Mouse (Mus musculus): Measurements from ENCODE around the gene Defb36.

The Defb36 gene

GRCm38 (mm10) chr2:152604057-152604456 lies at the start of gene Defb36:
Defb36 (plus strand) TSS chr2:152604327.
- no peak for DNase-seq (ENCODE audit: low read depth, low spot score)

- no peak for DNase-seq (ENCODE audit: low read depth, low spot score)
Measured at GRCm38 (mm10) chr2:152556655-152557054, 47.5 kb upstream of the Defb36 start.

DNA sequence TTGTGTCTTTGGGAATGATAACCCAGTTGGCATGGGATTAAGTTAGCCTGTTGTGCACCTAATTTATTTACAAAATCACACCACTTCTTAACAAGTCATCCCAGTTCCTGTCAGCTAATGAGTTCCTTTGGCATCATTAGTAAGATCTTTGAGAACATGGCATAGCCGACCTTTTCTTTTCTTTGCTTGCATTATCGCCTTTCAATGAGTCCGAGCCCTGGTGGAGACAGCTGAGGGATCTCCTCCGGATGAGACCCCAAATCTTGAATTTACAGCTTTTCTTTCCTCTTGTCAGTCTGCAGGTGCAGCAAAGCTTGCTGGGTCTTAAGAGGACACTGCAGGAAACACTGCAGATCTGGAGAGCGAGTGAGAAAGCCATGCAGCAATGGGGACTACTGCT lies 35.1 kb upstream of the Defb36 start, which contains the start of gene Gm17416:
Gene Gm17416, plus strand, starts transcription at position 301 of the 400 bp plus-strand sequence.
- no peak for DNase-seq (ENCODE audit: low read depth, low spot score)

GRCm38 (mm10) chr2:152569881-152570280 lies 34.2 kb upstream of the Defb36 start:
- DNase-seq (ENCODE audit: low read depth, low spot score), result no peak

- no peak for DNase-seq (ENCODE audit: low read depth, low spot score)
Measured at GRCm38 (mm10) chr2:152570313-152570712, 33.8 kb upstream of the Defb36 start.

GRCm38 (mm10) chr2:152572114-152572794 lies 31.9 kb upstream of the Defb36 start, which contains the start of gene Defb21:
Defb21 (plus strand) TSS chr2:152572744.
- no peak for DNase-seq (ENCODE audit: low read depth, low spot score)

DNA sequence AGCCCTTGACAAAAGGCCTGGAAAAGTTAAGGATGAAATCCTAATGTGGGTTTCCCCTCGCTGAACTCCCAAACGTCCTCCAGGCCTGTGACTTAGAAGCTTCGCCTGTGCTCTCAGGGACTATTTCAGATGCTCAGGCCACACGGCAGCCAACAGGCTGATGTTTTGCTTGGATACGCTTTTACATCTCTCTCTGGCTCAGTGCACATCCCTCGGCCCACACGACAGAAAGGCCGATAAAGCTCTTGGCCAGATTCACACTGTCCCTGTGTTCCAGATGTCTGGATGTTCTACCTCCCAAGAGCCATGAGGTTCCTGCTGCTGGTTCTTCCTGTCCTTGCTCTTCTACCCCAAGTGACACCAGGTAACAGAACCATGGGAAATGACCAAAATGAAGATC lies 30.6 kb upstream of the Defb36 start:
- no peak for DNase-seq (ENCODE audit: low read depth, low spot score)

DNA sequence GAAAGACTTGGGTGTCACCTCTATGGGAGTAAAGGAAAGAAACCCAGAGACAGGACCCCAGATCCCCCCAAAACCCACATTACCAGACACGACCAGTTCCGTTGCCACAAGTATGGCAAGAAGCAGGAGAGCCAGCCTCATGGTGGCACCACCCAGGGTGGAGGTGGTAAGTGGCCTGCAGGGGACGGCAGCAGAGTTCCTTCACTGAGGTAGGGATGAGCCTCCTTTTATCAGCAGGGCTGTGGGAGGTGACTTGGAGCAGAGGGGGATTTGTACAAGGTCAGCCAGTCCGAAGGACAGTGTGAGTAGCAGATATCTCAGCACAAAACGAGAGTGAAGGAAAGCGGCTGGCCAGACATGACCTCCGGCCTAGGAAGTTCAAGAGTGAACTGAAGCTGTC lies 24.0 kb upstream of the Defb36 start, which contains the start of gene Defb19:
Gene Defb19, minus strand, starts transcription at position 206 of the 400 bp plus-strand sequence.
- DNase-seq (ENCODE audit: low read depth, low spot score), result no peak

DNA sequence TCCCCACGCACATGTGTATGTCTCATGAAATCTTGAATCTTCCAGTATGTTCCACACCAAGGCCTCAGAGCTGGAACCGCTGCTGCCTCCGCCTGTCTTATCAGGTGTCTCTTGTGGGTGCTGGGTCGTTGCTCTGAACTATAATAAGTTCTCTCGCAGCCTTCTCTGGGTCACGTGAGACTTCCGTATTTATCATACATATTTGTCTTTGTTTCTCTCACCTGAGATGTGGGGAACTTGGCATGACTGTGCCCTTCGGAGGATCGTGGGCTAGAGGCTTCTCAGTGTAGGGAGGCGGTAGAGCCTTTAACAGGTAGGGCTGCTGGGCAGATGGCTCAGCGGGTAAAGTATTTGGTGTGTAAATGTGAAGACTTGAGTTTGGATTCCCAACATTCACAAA lies 23.5 kb upstream of the Defb36 start:
- no peak for DNase-seq (ENCODE audit: low read depth, low spot score)

- DNase-seq (ENCODE audit: low read depth, low spot score), result no peak
Measured at GRCm38 (mm10) chr2:152586926-152587560, 17.1 kb upstream of the Defb36 start.

DNA sequence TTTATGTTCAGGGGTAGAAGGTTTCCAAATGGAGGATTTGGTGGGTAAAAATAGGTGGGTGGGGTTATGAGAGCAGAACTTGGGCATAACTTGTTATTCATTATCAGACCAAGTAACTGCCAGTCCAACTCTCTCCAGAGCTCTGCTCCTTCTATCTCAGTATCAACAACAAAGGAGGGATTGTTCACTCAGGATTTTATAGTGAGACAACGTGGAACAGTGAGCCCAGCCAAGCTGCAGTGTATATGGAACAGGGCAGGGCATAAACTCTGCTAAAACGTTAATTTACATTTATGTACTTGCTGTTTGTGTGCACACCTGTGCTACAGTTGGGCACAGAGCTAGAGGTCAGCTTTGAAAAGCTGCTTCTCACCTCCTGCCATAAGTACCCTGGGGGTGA lies 15.7 kb upstream of the Defb36 start:
- no peak for DNase-seq (ENCODE audit: low read depth, low spot score)

- DNase-seq (ENCODE audit: low read depth, low spot score), result no peak
Measured at GRCm38 (mm10) chr2:152589021-152589420, 15.1 kb upstream of the Defb36 start.

- DNase-seq (ENCODE audit: low read depth, low spot score), result no peak
Measured at GRCm38 (mm10) chr2:152599299-152599698, 4.8 kb upstream of the Defb36 start, which contains the start of gene Defb45. Defb45 (minus strand) TSS chr2:152599399.

DNA sequence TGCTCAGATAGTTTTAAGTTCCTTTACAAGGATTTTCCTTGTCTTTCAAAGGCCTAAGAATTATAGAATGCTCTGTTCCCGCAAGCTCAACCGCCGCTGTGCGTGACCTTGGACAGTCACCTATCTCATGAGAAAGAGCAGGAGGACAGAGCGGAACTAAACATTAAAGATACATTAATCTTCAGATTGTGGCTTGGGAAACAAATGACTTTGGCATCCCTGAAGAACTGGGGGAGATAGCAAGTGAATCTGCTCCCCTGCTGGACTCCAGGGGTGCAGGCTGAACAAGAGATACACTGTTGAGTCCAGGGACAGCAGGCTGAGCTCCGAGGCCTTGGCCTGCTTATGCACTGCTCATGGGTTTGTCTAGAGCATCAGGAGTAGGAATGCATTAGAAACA lies 4.1 kb upstream of the Defb36 start:
- DNase-seq (ENCODE audit: low read depth, low spot score), result no peak

- no peak for DNase-seq (ENCODE audit: low read depth, low spot score)
Measured at GRCm38 (mm10) chr2:152601275-152601960, 2.7 kb upstream of the Defb36 start.

DNA sequence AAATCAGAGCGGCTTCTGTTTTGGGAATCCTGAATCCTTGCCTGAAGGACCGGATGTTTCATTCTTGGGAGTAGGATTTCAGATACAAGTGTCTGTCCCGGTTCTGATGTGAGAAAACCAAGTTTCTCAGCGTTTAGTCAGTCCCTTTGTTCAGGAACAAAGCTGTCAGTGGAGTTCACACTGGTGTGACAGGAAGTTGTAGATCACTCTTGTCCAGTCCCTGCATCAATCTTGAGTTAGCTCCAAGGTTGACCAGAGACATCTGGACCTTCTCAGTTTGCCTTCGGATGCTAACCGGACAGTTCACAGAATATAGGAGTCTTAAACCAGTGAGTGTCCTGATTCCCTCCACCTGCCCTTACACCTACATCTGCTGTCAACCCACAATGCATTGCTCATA lies 3.6 kb downstream of the Defb36 start:
- no peak for DNase-seq (ENCODE audit: low read depth, low spot score)

GRCm38 (mm10) chr2:152608719-152609118 lies 4.6 kb downstream of the Defb36 start:
- no peak for DNase-seq (ENCODE audit: low read depth, low spot score)

- no peak for DNase-seq (ENCODE audit: low read depth, low spot score)
Measured at GRCm38 (mm10) chr2:152612193-152612592, 8.1 kb downstream of the Defb36 start.

GRCm38 (mm10) chr2:152615563-152615962 lies 11.4 kb downstream of the Defb36 start:
- peak; percentile 64 for DNase-seq (ENCODE audit: low read depth, low spot score)

DNA sequence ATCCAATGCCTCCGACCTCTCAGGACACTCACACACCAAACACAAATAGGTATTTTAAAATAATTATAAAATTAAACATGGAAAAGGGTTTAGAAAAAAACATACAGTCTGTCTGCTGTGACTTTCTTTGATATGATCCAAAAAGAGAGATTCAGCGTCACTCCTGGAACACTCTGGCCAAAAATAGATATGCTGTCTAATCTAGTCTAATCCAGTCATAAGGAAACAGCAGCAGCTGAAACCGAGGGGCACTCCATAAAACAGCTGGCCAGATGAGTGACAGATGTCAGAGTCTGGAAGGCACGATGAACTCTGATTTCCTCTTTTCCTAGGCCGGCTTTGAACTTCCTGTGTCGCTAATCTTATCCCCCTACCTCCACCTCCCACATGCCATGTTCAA lies 12.3 kb downstream of the Defb36 start:
- no peak for DNase-seq (ENCODE audit: low read depth, low spot score)

- no peak for DNase-seq (ENCODE audit: low read depth, low spot score)
Measured at GRCm38 (mm10) chr2:152617374-152617773, 13.2 kb downstream of the Defb36 start.

DNA sequence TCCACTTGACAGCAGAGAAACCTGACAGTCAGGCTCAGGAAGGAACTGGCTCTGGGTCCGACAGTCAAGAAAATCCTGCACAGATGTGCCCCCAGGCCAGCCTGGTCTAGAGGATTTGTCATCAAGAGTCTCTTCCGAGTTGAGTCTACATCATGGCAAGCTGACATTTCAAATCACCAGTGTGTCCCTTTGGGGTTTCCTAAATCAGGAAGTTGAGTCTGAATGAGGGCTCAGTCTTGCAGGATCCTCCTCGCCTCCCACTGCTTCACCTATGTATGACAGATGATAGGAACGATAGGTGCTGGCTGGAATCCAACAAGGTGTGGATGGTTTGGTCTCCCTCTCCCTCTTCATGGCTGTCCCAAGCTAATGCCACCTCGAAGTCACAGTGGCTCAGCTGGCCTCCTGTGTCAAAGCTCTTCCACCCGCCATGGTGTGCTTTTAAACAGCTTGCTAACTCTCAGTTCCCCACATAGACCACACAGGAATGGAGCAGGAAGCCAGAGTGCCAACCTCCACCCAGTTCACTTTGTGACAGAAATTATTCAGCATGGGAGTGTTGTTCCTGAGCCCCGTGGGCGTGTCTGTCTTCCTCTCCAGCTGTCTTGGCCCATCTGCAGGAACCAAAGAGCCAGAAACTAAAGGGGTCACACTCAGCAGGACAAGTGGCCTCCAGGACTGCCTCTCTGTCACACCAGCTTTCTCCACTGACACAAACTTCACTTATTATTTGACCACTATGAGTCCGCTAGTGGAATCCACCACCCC lies 16.4 kb downstream of the Defb36 start:
- no peak for DNase-seq (ENCODE audit: low read depth, low spot score)
